Mouse (Mus musculus) neural tube, embryonic 12.5 days (tissue): Measurements from ENCODE around the gene Uox. TPM values are rescaled to one million over a fixed set of nuclear protein-coding genes. Genes with fewer than 3 reads are reported as not detected.

Source experiments
- ATAC-seq: fragments of 200-750 bp; cut with Nextera tagmentation; 2 replicates; pipeline ENCODE4 v1.8.0; 2017; ENCODE audit warnings: low read depth, mild to moderate bottlenecking, moderate TSS enrichment, moderate library complexity; ENCODE audit not compliant: low FRiP score
- H3K27ac ChIP-seq: fragments of 300-500 bp; sonication (generic); 2 replicates; pipeline ENCODE4 v1.5.1; 2016
- H3K27me3 ChIP-seq: fragments of 300-500 bp; sonication (generic); replicated peaks from 2 replicates; pipeline ENCODE4 v1.6.1; 2016; ENCODE audit warnings: mild to moderate bottlenecking
- H3K36me3 ChIP-seq: fragments of 300-500 bp; sonication (generic); 2 replicates; pipeline ENCODE4 v1.6.1; 2016; ENCODE audit warnings: mild to moderate bottlenecking
- H3K4me1 ChIP-seq: fragments of 300-500 bp; sonication (generic); 2 replicates; pipeline ENCODE4 v1.6.1; 2016
- H3K4me2 ChIP-seq: fragments of 300-500 bp; sonication (generic); replicated peaks from 2 replicates; pipeline ENCODE4 v1.6.1; 2016; ENCODE audit warnings: mild to moderate bottlenecking
- H3K4me3 ChIP-seq: fragments of 300-500 bp; sonication (generic); 2 replicates; pipeline ENCODE4 v1.5.1; 2016
- H3K9ac ChIP-seq: fragments of 300-500 bp; sonication (generic); 2 replicates; pipeline ENCODE4 v1.6.1; 2016; ENCODE audit warnings: mild to moderate bottlenecking
- H3K9me3 ChIP-seq: fragments of 300-500 bp; sonication (generic); 2 replicates; pipeline ENCODE4 v1.6.1; 2016; ENCODE audit warnings: mild to moderate bottlenecking
- WGBS: fragments of 180-500 bp; shearing (Covaris S2); methylation state at CpG from one replicate; pipeline ENCODE4 v1.1.7; 2016; 5-methylcytosine and 5-hydroxymethylcytosine counted together
- polyA plus RNA-seq: library from polyadenylated mRNA; unstranded; fragments of >200 nt; fragmentation: Nextera tagmentation; extraction: Ambion mirVana; gene quantifications from 2 replicates; pipeline ENCODE4 v1.2.1, GENCODE M21; 2016

Uox gene
- polyA plus RNA-seq, 1 experiment from 2014 or later = not detected

- H3K4me2 ChIP-seq = no peak overlapping the region
- H3K4me1 ChIP-seq = no peaks in the 10 kb centered on the region
- no peak overlapping the region for H3K9ac ChIP-seq
- no peak overlapping the region for H3K27ac ChIP-seq
- H3K27me3 ChIP-seq = no peaks in the 10 kb centered on the region
- 81% methylated on average over 2 of the region's 2 CpGs for WGBS
- no peaks in the 10 kb centered on the region for H3K9me3 ChIP-seq
- no peak for ATAC-seq
- H3K4me3 ChIP-seq = no peak overlapping the region
- no peaks in the 10 kb centered on the region for H3K36me3 ChIP-seq
These were observed 100.9 kb downstream of the Uox start for GRCm38 (mm10) chr3:146671121-146671520.

GRCm38 (mm10) chr3:146675101-146675500 lies 104.9 kb downstream of the Uox start:
- Histone ChIP-seq H3K9me3 (no peaks in the 10 kb centered on the region), H3K27me3 (no peaks in the 10 kb centered on the region), H3K9ac (no peak overlapping the region), H3K27ac (no peak overlapping the region), H3K4me2 (no peak overlapping the region), H3K4me3 (no peak overlapping the region), H3K36me3 (no peaks in the 10 kb centered on the region), H3K4me1 (no peaks in the 10 kb centered on the region)
- ATAC-seq = no peak
- WGBS = 92% methylated on average over 1 of the region's 1 CpGs

- no peak for ATAC-seq
These were observed 106.0 kb downstream of the Uox start for GRCm38 (mm10) chr3:146676193-146676592.

GRCm38 (mm10) chr3:146679646-146680045 lies 109.4 kb downstream of the Uox start:
- no peaks in the 10 kb centered on the region for H3K4me1 ChIP-seq
- no peak overlapping the region for H3K9ac ChIP-seq
- 95% methylated on average over 16 of the region's 16 CpGs for WGBS

More at GRCm38 (mm10) chr3:146676193-146676592, 106.0 kb downstream of the Uox start:
- Histone ChIP-seq H3K27ac (no peak overlapping the region), H3K4me1 (no peaks in the 10 kb centered on the region), H3K4me3 (no peak overlapping the region), H3K27me3 (no peaks in the 10 kb centered on the region), H3K4me2 (no peak overlapping the region), H3K9ac (no peak overlapping the region), H3K36me3 (no peaks in the 10 kb centered on the region), H3K9me3 (no peaks in the 10 kb centered on the region)
- WGBS = 87% methylated on average over 4 of the region's 4 CpGs

GRCm38 (mm10) chr3:146680625-146681024 lies 110.4 kb downstream of the Uox start:
- Histone ChIP-seq H3K4me3 (no peak overlapping the region), H3K9ac (no peak overlapping the region), H3K27me3 (no peaks in the 10 kb centered on the region), H3K9me3 (no peaks in the 10 kb centered on the region), H3K4me1 (no peaks in the 10 kb centered on the region), H3K36me3 (no peaks in the 10 kb centered on the region), H3K4me2 (no peak overlapping the region), H3K27ac (no peak overlapping the region)
- 94% methylated on average over 13 of the region's 13 CpGs for WGBS
- no peak for ATAC-seq

More at GRCm38 (mm10) chr3:146679646-146680045, 109.4 kb downstream of the Uox start:
- Histone ChIP-seq H3K27ac (no peak overlapping the region), H3K27me3 (no peaks in the 10 kb centered on the region), H3K4me3 (no peak overlapping the region), H3K4me2 (no peak overlapping the region), H3K36me3 (no peaks in the 10 kb centered on the region), H3K9me3 (no peaks in the 10 kb centered on the region)
- no peak for ATAC-seq

- no peaks in the 10 kb centered on the region for H3K9me3 ChIP-seq
- H3K27ac ChIP-seq = no peak overlapping the region
- no peaks in the 10 kb centered on the region for H3K4me1 ChIP-seq
- 75% methylated on average over 8 of the region's 8 CpGs for WGBS
- peak overlapping the region; percentile 33; the same call in 1 of the 2 replicates for H3K4me2 ChIP-seq
- no peaks in the 10 kb centered on the region for H3K27me3 ChIP-seq
- 0 out of 2 replicates have a peak overlapping the region, but pooled peaks have one; percentile 13 for H3K9ac ChIP-seq
- H3K36me3 ChIP-seq = no peaks in the 10 kb centered on the region
- H3K4me3 ChIP-seq = no peak overlapping the region
- no peak for ATAC-seq
These were observed 111.5 kb downstream of the Uox start for GRCm38 (mm10) chr3:146681696-146682095.

Other genes with a start within 250 kb of the Uox start
- gene Ssx2ip, start 165.8 kb upstream of the Uox start, polyA plus RNA-seq = 19.0 and 21.6 TPM in 2 replicates
- 5.2 and 5.6 TPM in 2 replicates for gene Ctbs, start 120.6 kb upstream of the Uox start, polyA plus RNA-seq
- gene Spata1, start 70.7 kb upstream of the Uox start, polyA plus RNA-seq = 7.6 and 8.0 TPM in 2 replicates
- 756 and 823 TPM in 2 replicates for gene Gng5, start 70.6 kb upstream of the Uox start, polyA plus RNA-seq
- gene Rpf1, start 49.0 kb upstream of the Uox start, polyA plus RNA-seq = 61.9 and 62.5 TPM in 2 replicates
- not detected in 2 replicates for gene Dnase2b, start 45.2 kb downstream of the Uox start, polyA plus RNA-seq
- gene 4930503B20Rik, start 80.9 kb downstream of the Uox start, polyA plus RNA-seq = not detected in 2 replicates
- 0.52 and 0.71 TPM in 2 replicates for gene Samd13, start 115.2 kb downstream of the Uox start, polyA plus RNA-seq
- 98.7 and 99.4 TPM in 2 replicates for gene Prkacb, start 242.6 kb downstream of the Uox start, polyA plus RNA-seq